Mouse (Mus musculus): ENCODE data around the gene Agfg2.

DNA sequence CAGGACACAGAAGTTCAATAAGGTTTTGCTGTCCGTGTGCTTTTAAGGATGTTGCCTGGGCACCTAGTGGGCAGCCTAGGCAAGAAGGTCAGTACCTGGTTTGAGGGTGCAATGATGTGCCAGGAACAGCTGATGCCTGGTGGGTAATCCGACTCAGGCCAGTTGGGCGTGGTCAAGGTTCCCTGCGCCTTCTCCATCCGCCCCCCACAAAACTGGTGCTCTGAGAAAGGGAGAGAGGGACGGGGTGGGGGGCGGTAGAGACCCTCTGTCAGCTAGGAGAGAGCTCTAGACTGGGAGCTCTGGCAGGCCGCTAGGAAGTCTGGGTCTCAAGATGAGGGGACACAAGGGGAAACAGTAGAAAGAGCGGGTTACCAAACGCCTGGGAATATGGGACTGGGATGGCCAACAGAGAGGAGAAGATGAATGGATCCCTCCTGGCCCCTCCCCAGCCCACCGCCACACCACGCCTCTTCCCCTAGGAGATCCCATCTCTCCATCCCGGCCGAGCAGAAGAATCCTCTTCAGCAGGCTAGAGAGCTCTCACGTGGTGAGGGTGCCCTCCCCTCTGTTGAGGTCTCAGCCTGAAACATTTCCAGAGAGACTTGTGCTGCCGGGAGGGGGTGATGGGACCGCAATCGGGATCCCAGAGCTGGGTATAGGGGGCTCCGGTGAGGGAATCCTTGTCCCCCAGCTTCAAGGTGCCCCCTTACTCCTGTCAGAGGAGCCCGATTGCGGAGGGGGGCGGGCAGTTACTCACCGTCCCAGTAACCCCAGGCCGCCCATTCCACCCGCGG, 76.5 kb downstream of the Agfg2 start:
- no peak for TF ChIP-seq ZC3H11A (IDR thresholded peaks at IDR 0.05; ENCODE audit: borderline replicate concordance, low read depth, low read length)
- no peak for TF ChIP-seq CHD2 (IDR thresholded peaks at IDR 0.05; ENCODE audit: low read depth, low read length)
- no peak for TF ChIP-seq MAFK (IDR thresholded peaks at IDR 0.05; ENCODE audit: insufficient read depth, low read depth, low read length)
- no peak for TF ChIP-seq HCFC1 (IDR thresholded peaks at IDR 0.05; ENCODE audit: borderline replicate concordance, insufficient read depth, low read length)

Measured in ES-E14 (cell line).